Mouse (Mus musculus): ENCODE results near the gene Cited1. TPM values are rescaled to one million over a fixed set of nuclear protein-coding genes. Genes with fewer than 3 reads are reported as not detected.

Gene Cited1
- polyA plus RNA-seq, 1 experiment from 2014 or later: 3.9 TPM

Small RNAs within 50 kb of the gene (microRNA-seq; reads per million reads assigned to microRNA genes)
- gene Gm26318: not detected

Other genes starting within 250 kb of the Cited1 start
- gene Rtl5, start 180.9 kb downstream of the Cited1 start, polyA plus RNA-seq (2016; fragmentation: Nextera tagmentation; extraction: Ambion mirVana): 4.3 and 5.1 TPM in 2 replicates
- gene Pin4, start 132.7 kb downstream of the Cited1 start, polyA plus RNA-seq (2016; fragmentation: Nextera tagmentation; extraction: Ambion mirVana): 84.1 and 91.2 TPM in 2 replicates
- 8.7 and 8.8 TPM in 2 replicates for gene Ercc6l, start 95.1 kb downstream of the Cited1 start, polyA plus RNA-seq (2016; fragmentation: Nextera tagmentation; extraction: Ambion mirVana)
- 429 and 461 TPM in 2 replicates for gene Rps4x, start 62.8 kb downstream of the Cited1 start, polyA plus RNA-seq (2016; fragmentation: Nextera tagmentation; extraction: Ambion mirVana)

All from neural tube, embryonic 12.5 days (tissue).